Mouse (Mus musculus) liver, embryonic 15.5 days (tissue): ENCODE data around the gene Rsu1. TPM values are rescaled to one million over a fixed set of nuclear protein-coding genes. Genes with fewer than 3 reads are reported as not detected.

Experiments
- ATAC-seq: fragments of 200-750 bp; cut with Nextera tagmentation; 2 replicates; pipeline ENCODE4 v1.8.0; 2017; ENCODE audit warnings: moderate number of reproducible peaks, mild to moderate bottlenecking, moderate library complexity; ENCODE audit not compliant: insufficient read depth
- H3K27ac ChIP-seq: fragments of 300-500 bp; sonication (generic); replicated peaks from 2 replicates; pipeline ENCODE4 v1.5.1; 2015; ENCODE audit warnings: mild to moderate bottlenecking, inconsistent platforms
- H3K27me3 ChIP-seq: fragments of 300-500 bp; sonication (generic); 2 replicates; pipeline ENCODE4 v1.6.1; 2015; ENCODE audit warnings: mild to moderate bottlenecking, inconsistent platforms
- H3K36me3 ChIP-seq: fragments of 300-500 bp; sonication (generic); replicated peaks from 2 replicates; pipeline ENCODE4 v1.6.1; 2015; ENCODE audit warnings: moderate library complexity, mild to moderate bottlenecking, inconsistent platforms
- H3K4me1 ChIP-seq: fragments of 300-500 bp; sonication (generic); replicated peaks from 2 replicates; pipeline ENCODE4 v1.6.1; 2015; ENCODE audit warnings: inconsistent platforms
- H3K4me2 ChIP-seq: fragments of 300-500 bp; sonication (generic); 2 replicates; pipeline ENCODE4 v1.6.1; 2015; ENCODE audit warnings: moderate library complexity, mild to moderate bottlenecking, inconsistent platforms
- H3K4me3 ChIP-seq: fragments of 300-500 bp; sonication (generic); replicated peaks from 2 replicates; pipeline ENCODE4 v1.5.1; 2015; ENCODE audit warnings: mild to moderate bottlenecking, inconsistent platforms
- H3K9ac ChIP-seq: fragments of 300-500 bp; sonication (generic); 2 replicates; pipeline ENCODE4 v1.6.1; 2015; ENCODE audit warnings: moderate library complexity, mild to moderate bottlenecking, inconsistent platforms
- H3K9me3 ChIP-seq: fragments of 300-500 bp; sonication (generic); replicated peaks from 2 replicates; pipeline ENCODE4 v1.6.1; 2016; ENCODE audit warnings: inconsistent platforms
- WGBS: fragments of 180-500 bp; shearing (Covaris S2); methylation state at CpG from one replicate; pipeline ENCODE4 v1.1.7; 2015; ENCODE audit warnings: mixed read lengths; ENCODE audit not compliant: insufficient replicate concordance; 5-methylcytosine and 5-hydroxymethylcytosine counted together
- polyA plus RNA-seq: library from polyadenylated mRNA; unstranded; fragments of >200 nt; fragmentation: Nextera tagmentation; extraction: Ambion mirVana; gene quantifications from 2 replicates; pipeline ENCODE4 v1.2.1, GENCODE M21; 2015

The Rsu1 gene
- polyA plus RNA-seq, 1 experiment from 2014 or later, result 55.2 TPM

- H3K4me2 ChIP-seq, result no peak overlapping the region
- H3K9ac ChIP-seq, result no peak overlapping the region
- 51% methylated on average over 3 of the region's 3 CpGs for WGBS
- no peak overlapping the region for H3K4me3 ChIP-seq
- no peak overlapping the region for H3K27ac ChIP-seq
- no peaks in the 10 kb centered on the region for H3K9me3 ChIP-seq
- H3K36me3 ChIP-seq, result 0 out of 2 replicates have a peak, but pooled peaks cover 3% of the 10 kb centered on the region
- no peaks in the 10 kb centered on the region for H3K4me1 ChIP-seq
- no peaks in the 10 kb centered on the region for H3K27me3 ChIP-seq
- no peak for ATAC-seq
These were observed 46.7 kb downstream of the Rsu1 start for GRCm38 (mm10) chr2:13224546-13224945.

GRCm38 (mm10) chr2:13223451-13223850 lies 47.8 kb downstream of the Rsu1 start:
- H3K27ac ChIP-seq, result no peak overlapping the region
- H3K9me3 ChIP-seq, result no peaks in the 10 kb centered on the region
- H3K4me1 ChIP-seq, result no peaks in the 10 kb centered on the region
- no peak for ATAC-seq
- H3K4me2 ChIP-seq, result no peak overlapping the region
- 72% methylated on average over 4 of the region's 4 CpGs for WGBS
- H3K4me3 ChIP-seq, result no peak overlapping the region
- H3K36me3 ChIP-seq, result 0 out of 2 replicates have a peak, but pooled peaks cover 3% of the 10 kb centered on the region
- H3K27me3 ChIP-seq, result no peaks in the 10 kb centered on the region
- no peak overlapping the region for H3K9ac ChIP-seq

GRCm38 (mm10) chr2:13220141-13220540 lies 51.1 kb downstream of the Rsu1 start:
- Histone ChIP-seq H3K27me3 (no peaks in the 10 kb centered on the region), H3K36me3 (peaks cover 12% of the 10 kb centered on the region; the same call in 1 of the 2 replicates), H3K4me2 (no peak overlapping the region), H3K27ac (no peak overlapping the region), H3K4me3 (no peak overlapping the region), H3K9me3 (no peaks in the 10 kb centered on the region), H3K9ac (no peak overlapping the region), H3K4me1 (no peaks in the 10 kb centered on the region)
- ATAC-seq, result no peak
- 63% methylated on average over 2 of the region's 2 CpGs for WGBS

- H3K27me3 ChIP-seq, result no peaks in the 10 kb centered on the region
- WGBS, result 76% methylated on average over 6 of the region's 6 CpGs
- no peak for ATAC-seq
- no peak overlapping the region for H3K27ac ChIP-seq
- peaks cover 12% of the 10 kb centered on the region; the same call in 1 of the 2 replicates for H3K36me3 ChIP-seq
- H3K4me2 ChIP-seq, result no peak overlapping the region
- H3K4me1 ChIP-seq, result no peaks in the 10 kb centered on the region
- H3K4me3 ChIP-seq, result no peak overlapping the region
- H3K9ac ChIP-seq, result no peak overlapping the region
- no peaks in the 10 kb centered on the region for H3K9me3 ChIP-seq
These were observed 53.1 kb downstream of the Rsu1 start for GRCm38 (mm10) chr2:13218112-13218511.

- 77% methylated on average over 2 of the region's 2 CpGs for WGBS
- no peak overlapping the region for H3K9ac ChIP-seq
- no peaks in the 10 kb centered on the region for H3K4me1 ChIP-seq
- H3K27me3 ChIP-seq, result no peaks in the 10 kb centered on the region
- no peak overlapping the region for H3K27ac ChIP-seq
- no peak overlapping the region for H3K4me2 ChIP-seq
- no peak for ATAC-seq
- H3K9me3 ChIP-seq, result no peaks in the 10 kb centered on the region
- H3K36me3 ChIP-seq, result no peaks in the 10 kb centered on the region
- H3K4me3 ChIP-seq, result no peak overlapping the region
These were observed 64.4 kb downstream of the Rsu1 start for GRCm38 (mm10) chr2:13206825-13207224.

GRCm38 (mm10) chr2:13206367-13206766 lies 64.8 kb downstream of the Rsu1 start:
- Histone ChIP-seq H3K9me3 (no peaks in the 10 kb centered on the region), H3K27me3 (no peaks in the 10 kb centered on the region), H3K4me1 (no peaks in the 10 kb centered on the region), H3K36me3 (no peaks in the 10 kb centered on the region), H3K4me3 (no peak overlapping the region), H3K9ac (no peak overlapping the region), H3K4me2 (no peak overlapping the region), H3K27ac (no peak overlapping the region)
- WGBS, result 58% methylated on average over 8 of the region's 8 CpGs
- no peak for ATAC-seq

- WGBS, result 75% methylated on average over 6 of the region's 6 CpGs
These were observed 68.3 kb downstream of the Rsu1 start for GRCm38 (mm10) chr2:13202805-13203475.

GRCm38 (mm10) chr2:13199713-13200112 lies 71.5 kb downstream of the Rsu1 start:
- no peaks in the 10 kb centered on the region for H3K9me3 ChIP-seq
- no peaks in the 10 kb centered on the region for H3K36me3 ChIP-seq
- WGBS, result 64% methylated on average over 7 of the region's 7 CpGs
- no peak overlapping the region for H3K9ac ChIP-seq
- ATAC-seq, result no peak
- no peaks in the 10 kb centered on the region for H3K4me1 ChIP-seq
- no peak overlapping the region for H3K27ac ChIP-seq
- H3K27me3 ChIP-seq, result no peaks in the 10 kb centered on the region
- no peak overlapping the region for H3K4me3 ChIP-seq
- no peak overlapping the region for H3K4me2 ChIP-seq

More at GRCm38 (mm10) chr2:13202805-13203475, 68.3 kb downstream of the Rsu1 start:
- no peak overlapping the region for H3K4me2 ChIP-seq
- H3K4me3 ChIP-seq, result no peak overlapping the region
- no peaks in the 10 kb centered on the region for H3K27me3 ChIP-seq
- no peaks in the 10 kb centered on the region for H3K9me3 ChIP-seq
- H3K27ac ChIP-seq, result no peak overlapping the region
- ATAC-seq, result no peak
- H3K4me1 ChIP-seq, result no peaks in the 10 kb centered on the region
- H3K9ac ChIP-seq, result no peak overlapping the region
- no peaks in the 10 kb centered on the region for H3K36me3 ChIP-seq

- no peak overlapping the region for H3K27ac ChIP-seq
These were observed 72.2 kb downstream of the Rsu1 start for GRCm38 (mm10) chr2:13199033-13199432.

GRCm38 (mm10) chr2:13195540-13195939 lies 75.7 kb downstream of the Rsu1 start:
- no peaks in the 10 kb centered on the region for H3K9me3 ChIP-seq
- H3K27me3 ChIP-seq, result no peaks in the 10 kb centered on the region
- no peak overlapping the region for H3K4me2 ChIP-seq
- H3K4me3 ChIP-seq, result no peak overlapping the region
- H3K27ac ChIP-seq, result no peak overlapping the region
- no peaks in the 10 kb centered on the region for H3K36me3 ChIP-seq
- ATAC-seq, result no peak
- WGBS, result 34% methylated on average over 7 of the region's 7 CpGs
- peaks cover 10% of the 10 kb centered on the region for H3K4me1 ChIP-seq
- no peak overlapping the region for H3K9ac ChIP-seq

More at GRCm38 (mm10) chr2:13199033-13199432, 72.2 kb downstream of the Rsu1 start:
- 49% methylated on average over 2 of the region's 2 CpGs for WGBS
- Histone ChIP-seq H3K9me3 (no peaks in the 10 kb centered on the region), H3K4me3 (no peak overlapping the region), H3K4me1 (no peaks in the 10 kb centered on the region), H3K4me2 (no peak overlapping the region), H3K27me3 (no peaks in the 10 kb centered on the region), H3K9ac (no peak overlapping the region), H3K36me3 (no peaks in the 10 kb centered on the region)
- ATAC-seq, result no peak

GRCm38 (mm10) chr2:13192157-13192556 lies 79.1 kb downstream of the Rsu1 start:
- WGBS, result 13% methylated on average over 1 of the region's 1 CpGs
- ATAC-seq, result no peak
- H3K4me3 ChIP-seq, result no peak overlapping the region

GRCm38 (mm10) chr2:13190767-13191166 lies 80.4 kb downstream of the Rsu1 start:
- Histone ChIP-seq H3K4me2 (no peak overlapping the region), H3K4me1 (peaks cover 10% of the 10 kb centered on the region), H3K36me3 (no peaks in the 10 kb centered on the region), H3K9ac (no peak overlapping the region), H3K4me3 (no peak overlapping the region), H3K27me3 (no peaks in the 10 kb centered on the region), H3K9me3 (no peaks in the 10 kb centered on the region), H3K27ac (no peak overlapping the region)
- ATAC-seq, result no peak
- WGBS, result 65% methylated on average over 4 of the region's 4 CpGs

More at GRCm38 (mm10) chr2:13192157-13192556, 79.1 kb downstream of the Rsu1 start:
- Histone ChIP-seq H3K9me3 (no peaks in the 10 kb centered on the region), H3K4me1 (peaks cover 10% of the 10 kb centered on the region), H3K4me2 (no peak overlapping the region), H3K36me3 (no peaks in the 10 kb centered on the region), H3K27ac (no peak overlapping the region), H3K27me3 (no peaks in the 10 kb centered on the region), H3K9ac (no peak overlapping the region)
